Mouse (Mus musculus) stomach, postnatal 0 days (tissue): ENCODE data around the gene Nagk.

Experiments used
- CTCF ChIP-seq: IDR thresholded peaks from 2 replicates; pipeline ENCODE4 v1.5.1; 2016; ENCODE audit warnings: antibody characterized with exemption, low read depth, mild to moderate bottlenecking, moderate library complexity
- EP300 ChIP-seq: optimal IDR thresholded peaks from 2 replicates; pipeline ENCODE3; 2016; ENCODE audit warnings: antibody characterized with exemption

DNA sequence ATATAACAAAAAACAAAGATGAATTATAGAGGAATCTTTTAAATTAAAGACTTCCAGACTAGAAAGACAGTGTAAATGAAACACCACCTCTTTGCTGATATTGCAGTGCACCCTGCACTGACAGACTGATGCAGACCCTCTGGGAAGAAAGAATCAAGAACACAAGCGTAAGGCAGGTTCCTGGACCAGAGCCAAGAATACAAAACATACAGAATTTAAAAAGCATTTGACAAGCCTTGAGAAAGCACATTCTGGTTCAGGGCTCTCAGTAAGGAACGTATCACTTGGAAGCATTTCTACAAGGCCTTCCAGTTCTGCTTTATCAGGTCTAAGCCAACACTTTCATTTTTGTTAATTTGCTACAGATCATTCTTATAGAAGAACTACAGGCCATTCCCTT lies 27.1 kb downstream of the Nagk start:
- no peak for TF ChIP-seq EP300
- no peak for TF ChIP-seq CTCF
